Mouse (Mus musculus) spleen, postnatal 4 days (tissue): ENCODE measurements around the gene Tubg2.

Source experiments
- DNase-seq, 2 experiments: peaks; one replicate each; pipeline ENCODE4 v3.0.0; 2022; ENCODE audit warnings: low spot score in 2 of 2

The Tubg2 gene

DNA sequence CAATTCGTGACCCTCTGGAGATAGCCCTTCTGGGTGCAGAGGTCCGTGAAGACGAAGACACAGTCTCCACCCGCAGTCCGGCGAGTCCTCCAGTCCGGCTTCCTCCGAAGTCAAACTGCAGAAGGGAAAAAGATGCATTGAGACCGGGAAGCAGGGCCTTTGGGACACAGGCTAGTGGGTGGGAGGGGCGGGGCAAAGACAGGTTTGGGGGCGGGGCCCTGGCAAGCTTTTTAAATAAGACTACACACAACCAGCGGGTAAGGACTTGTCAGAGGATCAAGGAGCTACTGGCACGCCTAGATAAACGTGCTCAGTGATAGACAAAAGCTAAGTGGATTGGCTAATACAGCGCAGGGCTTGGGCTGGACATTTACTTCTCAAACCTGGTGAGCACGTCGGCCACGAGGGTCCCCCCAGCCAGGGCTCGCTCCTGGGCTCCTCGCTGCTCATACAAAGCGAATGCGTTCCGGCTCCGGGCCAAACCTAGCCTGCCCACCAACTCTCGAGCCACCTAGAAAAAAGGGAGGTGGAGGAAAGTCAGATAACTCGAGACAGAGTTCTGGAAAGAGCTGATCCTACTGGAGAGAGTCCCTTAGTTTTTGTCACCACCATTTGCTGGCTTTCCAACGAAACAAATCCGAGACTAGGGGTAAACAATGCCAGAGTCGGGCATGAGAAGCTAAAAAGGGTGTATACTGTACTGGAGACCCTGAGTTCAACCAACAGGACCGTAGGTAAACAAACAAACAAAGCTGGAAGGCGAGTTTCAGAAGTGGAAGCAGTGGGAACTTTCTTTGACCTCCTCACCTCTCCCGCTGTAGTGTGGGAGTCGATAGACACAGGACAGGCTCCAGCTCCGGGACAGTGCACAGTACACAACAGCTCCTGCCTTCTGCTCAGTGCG, 9.2 kb downstream of the Tubg2 start:
- no peak for DNase-seq

DNA sequence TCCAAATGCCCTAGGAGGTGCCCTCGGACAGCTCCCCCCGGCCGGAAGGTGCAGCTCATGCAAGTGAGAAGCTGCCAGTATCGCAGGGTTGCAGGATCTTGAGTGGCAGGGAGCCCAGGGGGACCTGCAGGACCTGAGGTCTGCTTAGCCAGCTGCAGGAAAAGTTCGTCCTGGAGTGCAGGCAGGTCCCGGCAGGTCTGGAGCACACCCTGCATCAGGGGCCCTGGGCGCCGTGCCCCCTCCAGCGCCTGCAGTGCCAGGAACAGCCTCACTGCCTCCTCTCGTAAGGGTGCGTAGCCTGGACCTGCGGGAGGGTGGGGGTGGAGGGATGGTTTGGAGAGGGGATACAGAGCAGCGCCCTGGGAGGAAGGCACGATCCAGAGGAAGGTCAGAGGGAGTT, 10.7 kb downstream of the Tubg2 start:
- no peak for DNase-seq

DNA sequence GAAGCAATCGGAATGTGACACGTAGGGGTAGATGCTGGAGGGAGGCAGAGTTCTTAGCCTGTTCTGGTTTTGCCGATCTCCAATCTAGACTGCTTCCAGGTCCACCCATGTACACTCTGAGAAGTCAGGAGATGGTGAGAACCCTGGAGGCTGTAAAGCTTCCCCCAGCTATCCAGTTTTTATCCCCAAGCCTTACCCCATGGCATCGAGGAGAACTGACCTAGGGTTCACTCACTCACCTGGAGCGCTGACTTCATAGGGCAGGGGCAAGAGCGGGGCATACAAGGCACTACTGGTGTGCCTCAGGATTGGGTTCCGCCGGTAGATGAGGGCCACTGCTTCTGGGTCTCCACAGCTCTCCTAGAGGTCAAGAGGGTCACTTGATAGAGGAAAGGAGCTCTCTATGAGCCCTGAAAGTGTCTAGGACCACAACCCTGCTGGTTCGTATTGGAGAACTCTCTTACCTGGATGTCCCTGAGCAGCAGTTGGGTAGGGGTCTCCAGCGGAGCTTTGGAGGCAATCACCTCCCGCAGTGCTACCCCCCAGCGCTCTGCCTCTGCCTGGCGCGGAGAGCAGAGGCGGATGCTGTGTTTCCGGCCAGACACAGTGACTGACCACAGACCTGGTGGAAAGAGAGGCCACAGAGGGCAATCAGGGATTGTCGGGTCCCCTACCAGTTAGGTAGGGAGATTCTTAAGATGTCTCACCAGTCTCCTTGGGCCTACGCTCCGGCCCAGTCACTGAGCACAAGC, 11.7 kb downstream of the Tubg2 start:
- DNase-seq: peak in 1 of 2 experiments; percentile 58

DNA sequence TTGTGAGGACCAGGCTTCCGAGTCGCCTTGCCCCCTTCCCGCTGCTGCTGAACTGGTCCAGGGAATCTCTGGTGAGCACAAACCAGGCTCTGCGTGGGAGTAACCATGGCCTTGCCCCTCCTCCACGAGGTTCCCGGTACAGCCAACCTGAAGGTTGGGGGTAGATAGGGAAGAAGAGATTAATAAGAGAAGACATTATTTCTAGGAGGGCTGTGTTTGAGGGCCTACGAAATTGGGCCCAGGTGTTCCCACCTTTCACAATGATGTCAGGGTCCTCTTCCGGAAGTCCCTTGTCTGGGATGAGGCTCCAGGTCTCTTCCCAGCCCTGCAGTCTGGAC, 12.2 kb downstream of the Tubg2 start:
- no peak for DNase-seq

DNA sequence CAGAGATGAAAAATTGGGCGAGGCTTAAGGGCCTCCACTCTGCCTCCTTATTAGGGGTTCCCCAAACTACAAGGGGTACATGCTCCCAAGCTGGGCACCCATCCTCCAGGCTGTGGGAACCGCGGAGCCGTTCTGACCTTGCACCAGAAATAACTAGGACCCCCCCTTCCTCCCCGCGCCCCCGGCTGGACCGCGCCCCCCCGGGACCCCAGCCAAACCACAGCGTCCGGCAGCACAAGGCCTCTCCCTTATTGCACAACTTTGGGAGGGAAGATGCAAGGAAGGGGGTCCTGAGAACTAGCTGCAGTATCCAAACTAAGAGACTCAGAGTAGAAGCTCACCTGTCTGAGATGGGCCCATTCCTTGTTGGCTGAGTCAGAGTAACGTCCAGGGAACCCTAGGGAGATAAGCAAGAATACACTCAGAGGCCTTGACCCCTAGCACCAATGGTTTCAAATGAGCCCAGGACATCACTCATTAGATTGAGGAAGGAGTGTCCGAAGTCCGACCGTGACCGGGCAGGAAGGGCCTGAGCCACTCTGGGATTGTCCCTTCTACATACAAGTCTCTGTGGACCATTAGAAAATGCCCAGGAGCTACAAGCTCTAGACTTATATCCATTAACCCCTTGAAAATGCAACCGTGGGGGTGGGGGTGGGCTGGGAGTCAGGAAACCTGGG, 12.7 kb downstream of the Tubg2 start:
- DNase-seq: peak in 1 of 2 experiments; percentile 63

DNA sequence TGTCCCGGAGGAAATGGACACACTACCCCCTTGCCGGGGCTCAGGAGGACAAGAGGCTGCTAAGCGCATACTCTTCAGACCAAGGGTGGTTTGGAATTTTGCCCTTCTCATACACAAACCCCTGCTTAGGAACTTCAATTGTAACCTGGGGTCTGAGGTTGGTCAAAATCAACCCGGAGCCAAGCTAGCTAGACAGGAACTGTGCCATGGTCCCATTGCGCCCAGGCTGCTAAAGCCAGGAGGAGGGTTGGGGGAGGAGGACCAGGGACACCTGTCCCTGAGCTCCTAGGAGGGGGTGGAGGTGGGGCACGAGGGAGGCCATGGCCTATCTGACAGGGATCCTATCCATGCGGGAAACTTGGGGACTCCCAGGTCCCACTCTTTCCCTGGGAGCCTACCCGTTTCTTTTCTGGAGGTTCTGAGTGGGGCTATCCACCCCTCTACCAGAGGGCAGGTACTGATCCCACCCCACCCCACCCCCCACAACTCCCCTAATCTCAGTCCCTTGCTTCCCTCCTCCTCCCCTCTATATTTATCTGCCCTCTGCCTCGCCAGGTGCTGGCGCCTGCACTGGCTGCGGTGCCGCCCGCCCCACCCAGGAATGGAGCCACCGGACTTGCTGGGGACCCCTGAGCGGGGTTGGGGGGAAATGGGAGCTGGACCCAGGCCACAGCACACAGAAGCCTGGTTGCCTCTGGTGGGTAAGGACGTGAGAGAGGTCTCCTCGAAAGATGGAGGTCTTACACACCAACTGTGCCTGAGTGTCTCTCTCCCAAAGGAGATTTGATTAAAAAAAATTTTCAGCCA, 13.8 kb downstream of the Tubg2 start:
- peak in 1 of 2 experiments; percentile 59 for DNase-seq

DNA sequence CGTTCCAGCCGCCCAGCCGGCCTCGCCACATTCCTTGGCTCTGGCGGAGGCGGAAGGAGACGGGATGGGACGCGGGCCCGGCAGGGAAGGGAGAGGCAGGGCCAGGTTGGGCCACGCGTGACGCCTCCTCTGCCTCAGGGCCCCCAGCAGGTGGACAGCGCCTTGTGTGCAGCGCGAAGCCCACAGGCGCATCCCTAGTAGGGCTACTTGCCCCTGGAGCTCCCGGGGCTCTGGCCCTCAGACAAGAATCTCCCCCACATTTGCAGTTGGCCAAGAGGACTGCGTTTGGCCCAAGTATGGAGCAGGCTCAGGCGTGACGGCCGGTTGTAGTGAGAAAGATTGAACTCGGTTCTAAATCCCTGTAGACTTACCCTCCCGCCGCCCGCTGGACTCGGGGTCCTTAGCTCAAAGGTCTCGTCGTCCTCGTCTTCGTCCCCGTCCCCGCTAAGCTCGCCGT, 14.7 kb downstream of the Tubg2 start, which contains the start of gene Cntnap1:
TSS of gene Cntnap1 (plus strand) at position 170 of the 457 bp plus-strand sequence.
- DNase-seq: peak in 1 of 2 experiments; percentile 71

DNA sequence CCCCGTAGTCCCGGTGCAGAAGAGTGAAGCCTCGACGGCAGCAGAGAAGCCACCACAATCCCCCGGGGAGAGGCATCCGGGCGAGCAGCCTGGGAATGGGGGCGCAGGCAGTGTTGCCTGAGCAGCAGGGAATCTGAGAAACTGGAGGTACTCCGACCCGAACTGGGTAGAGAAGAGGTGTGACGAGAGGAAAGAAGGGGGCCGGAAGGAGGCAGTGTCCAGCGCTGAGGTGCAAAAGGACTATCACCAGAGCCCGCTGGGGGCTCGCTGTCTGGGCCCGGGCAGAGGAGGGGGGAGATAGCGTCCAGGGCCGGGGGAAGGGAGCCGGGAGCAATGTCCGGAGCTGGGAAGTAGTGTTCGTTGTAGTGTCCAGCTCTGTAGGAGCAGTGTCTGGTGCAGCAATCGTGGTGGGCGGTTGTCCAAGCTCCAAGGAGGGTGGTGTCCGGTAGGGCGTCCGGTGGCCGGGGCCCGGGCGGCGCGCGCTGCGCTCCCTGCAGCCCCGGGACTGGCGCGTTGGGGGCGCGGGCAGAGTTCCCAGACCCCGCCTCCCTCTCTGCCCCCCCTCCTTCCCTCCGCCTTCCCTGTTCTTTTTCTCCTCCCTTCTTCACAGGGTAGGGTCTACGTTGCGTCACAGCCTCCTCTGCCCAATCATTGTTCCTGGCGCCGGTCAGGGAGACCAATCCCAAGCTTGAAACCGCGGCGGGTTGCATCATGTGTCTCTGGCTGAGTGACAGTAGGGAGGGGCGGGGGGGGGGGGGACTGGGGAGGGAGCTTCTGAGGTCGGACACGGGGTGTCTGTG, 15.3 kb downstream of the Tubg2 start, which contains the start of gene Plekhh3:
TSS of gene Plekhh3 (minus strand) at position 541 of the 800 bp plus-strand sequence.
- peak; percentile 79 to 84 for DNase-seq

DNA sequence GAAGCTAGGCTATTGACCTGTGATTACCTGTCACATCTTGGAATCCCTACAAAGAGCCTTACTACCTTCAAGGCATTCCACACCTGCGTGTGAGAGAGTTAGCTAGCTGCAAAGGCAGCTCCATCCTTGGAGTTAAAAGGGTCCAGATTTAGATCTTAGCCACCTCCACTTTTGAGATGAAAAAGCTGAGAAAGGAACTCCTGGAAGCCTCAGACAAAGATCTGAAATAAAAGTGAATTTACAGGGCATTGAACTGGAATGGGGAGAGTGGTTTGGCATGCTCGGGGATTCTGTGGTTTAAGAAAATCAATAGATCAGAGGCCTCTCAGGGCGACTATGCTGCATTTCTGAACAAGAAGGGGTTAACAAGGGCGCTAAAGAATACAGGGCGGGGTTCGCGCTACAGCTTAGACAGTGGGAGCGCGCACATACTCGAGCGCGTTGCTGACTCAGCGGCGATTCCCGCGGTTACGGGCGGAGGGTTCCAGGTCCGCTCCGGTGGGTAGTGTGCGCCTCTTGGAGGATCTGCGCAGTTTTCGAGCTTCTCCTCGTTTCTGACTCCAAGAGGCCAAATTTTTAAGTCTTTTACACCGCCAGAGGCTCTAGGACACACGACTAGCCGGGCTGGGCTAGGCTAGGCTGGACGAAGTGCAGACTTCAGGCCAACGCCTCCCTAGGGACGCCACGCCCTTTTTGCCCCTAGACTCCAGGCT, 16.2 kb downstream of the Tubg2 start:
- DNase-seq: no peak

DNA sequence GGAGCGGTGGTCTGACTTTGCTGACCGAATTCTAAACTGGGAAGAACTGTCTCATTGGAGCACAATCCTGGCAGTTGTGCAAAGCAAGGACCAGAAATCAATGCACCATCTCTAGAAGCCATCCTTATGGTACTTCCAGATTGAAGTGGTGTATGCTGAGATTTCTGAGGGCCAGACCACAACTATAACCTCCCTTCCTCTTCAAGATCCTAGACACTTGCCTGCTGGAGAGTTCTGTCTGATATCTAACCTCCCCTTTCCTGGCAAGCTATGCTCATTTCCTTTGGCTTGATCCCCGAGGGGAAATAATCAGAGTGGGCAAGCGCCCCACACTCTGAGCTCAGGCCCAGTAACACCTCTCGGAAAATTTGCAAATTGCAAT, 16.7 kb downstream of the Tubg2 start:
- DNase-seq: no peak

DNA sequence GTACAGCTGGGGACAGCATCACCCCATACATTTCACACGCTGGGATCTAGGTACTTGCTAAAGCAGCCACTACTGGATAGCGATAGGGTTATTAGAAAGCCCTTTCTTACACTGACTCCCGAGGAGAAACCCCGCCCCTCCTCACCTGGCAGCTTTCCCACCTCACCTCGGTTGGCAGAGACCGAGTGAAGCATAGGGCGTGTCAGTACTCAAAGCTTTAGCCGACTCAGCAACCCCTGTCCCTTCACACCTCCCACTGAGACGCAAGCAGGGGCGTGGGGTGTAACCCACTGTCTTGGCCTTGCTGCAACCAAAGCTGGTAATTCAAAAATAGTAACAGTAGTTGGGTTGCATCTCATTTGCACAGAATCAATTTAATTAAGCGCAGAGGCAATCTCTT, 17.4 kb downstream of the Tubg2 start:
- DNase-seq: no peak

DNA sequence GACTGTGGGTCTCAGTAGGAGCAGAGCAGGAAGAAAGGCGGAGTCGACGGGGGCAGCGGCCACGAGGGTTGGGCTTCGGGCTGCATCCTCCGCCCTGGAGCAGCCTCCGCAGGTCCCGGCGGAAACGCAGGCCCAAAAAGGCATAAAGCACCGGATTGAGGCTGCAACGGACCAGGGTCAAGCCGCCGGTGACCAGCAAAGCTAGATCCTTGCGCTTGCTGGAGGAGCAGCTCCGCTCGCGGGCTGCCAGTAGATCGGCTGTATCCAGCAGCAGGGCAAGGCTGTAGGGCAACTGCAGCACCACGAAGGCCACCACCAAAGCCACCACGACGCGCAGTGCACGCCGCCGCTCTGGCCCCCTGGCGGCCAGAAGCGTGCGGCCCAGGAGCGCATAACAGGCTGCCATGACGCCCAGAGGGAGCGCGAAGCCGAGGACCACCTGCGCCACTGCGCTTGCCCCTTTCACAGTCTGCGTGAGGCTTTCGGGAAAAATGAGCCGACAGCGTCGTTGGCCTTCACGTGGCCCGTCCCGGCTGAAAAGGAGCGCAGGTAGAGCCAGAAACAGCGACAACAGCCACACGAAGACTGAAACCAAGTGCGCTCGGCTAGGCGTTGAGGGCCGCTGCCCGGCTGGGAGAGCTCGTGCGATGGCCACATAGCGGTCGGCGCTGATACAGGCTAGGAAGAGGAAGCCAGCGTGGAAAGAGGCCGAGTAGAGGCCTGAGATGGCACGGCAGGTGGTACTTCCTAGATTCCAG, 18.1 kb downstream of the Tubg2 start:
- DNase-seq: peak; percentile 71 to 87

DNA sequence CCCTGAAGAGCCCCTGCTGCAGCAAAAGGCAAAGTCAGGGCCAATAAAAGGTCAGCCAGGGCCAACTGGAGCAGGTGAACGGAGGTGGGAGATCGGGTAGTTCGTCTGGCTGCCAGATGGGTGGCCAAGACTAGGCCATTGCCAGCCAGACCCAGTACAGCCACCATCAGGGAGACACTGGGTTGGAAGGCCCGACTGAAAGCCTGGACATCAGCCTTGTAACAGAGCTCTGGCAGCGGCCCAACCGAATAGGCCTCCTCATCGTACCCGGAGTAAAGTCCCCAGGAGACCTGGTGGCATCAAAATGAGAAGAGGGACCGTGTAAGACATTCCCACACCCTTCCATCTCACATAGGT, 18.7 kb downstream of the Tubg2 start:
- no peak for DNase-seq

DNA sequence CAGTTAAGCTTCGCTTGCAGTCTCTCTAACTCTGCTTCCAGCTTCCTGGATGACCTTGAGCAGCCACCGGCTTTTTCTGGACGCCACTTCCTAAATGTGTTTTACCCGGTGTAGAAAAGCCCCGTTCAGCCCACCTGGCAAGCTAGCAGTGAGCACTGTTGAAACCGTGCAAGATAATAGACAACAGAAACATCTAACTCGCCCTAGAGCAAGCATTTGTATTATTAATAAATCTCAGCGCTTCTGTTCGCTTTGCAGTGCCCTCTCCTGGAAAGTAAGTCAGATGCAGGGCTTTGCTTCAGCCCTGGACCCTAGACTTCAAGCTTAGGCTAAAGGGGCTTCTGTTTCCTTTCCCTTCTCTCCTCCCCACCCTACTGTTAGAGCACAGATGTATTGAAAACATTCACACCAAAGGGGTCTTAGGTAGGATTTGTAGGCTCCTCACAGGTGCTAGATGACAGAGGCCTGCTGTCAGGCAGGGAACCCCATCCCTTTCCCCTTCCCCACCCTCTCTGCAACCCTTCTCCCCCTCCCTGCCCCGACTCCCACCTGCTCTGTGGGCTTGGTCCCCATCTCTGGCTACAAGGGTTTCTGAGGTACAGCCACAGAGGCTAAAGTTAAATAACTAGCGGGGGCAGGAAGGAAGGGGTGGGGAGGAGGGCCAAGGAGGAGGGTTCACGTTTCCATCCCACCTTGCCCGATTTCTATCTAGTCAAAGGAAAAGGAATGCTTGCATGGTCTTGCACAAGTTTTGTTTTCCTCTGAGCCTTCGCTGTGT, 19.3 kb downstream of the Tubg2 start, which contains the start of gene Ccr10:
TSS of gene Ccr10 (minus strand) at position 593 of the 778 bp plus-strand sequence.
- no peak for DNase-seq

DNA sequence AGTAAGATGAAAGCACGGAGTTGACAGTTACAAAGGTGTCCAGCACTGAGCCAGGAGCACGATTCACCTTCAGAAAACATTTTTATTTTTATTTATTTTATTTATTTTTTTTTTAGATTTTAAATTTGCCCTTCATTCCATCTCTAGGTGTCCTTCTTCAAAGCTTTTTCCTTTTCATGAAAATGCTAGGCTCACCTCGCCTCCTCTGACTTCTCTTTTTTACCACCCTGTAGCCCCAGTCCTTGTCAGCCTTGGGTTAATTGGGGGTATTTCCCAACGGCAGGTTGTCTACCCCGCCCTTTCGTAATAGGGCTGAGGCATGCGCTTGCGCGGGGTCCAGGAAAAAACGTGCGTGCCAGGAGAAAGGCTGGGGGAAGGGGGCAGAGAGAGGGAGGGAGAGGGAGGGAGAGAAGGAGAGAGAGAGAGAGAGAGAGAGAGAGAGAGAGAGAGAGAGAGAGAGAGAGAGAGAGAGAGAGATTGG, 20.0 kb downstream of the Tubg2 start:
- no peak for DNase-seq

DNA sequence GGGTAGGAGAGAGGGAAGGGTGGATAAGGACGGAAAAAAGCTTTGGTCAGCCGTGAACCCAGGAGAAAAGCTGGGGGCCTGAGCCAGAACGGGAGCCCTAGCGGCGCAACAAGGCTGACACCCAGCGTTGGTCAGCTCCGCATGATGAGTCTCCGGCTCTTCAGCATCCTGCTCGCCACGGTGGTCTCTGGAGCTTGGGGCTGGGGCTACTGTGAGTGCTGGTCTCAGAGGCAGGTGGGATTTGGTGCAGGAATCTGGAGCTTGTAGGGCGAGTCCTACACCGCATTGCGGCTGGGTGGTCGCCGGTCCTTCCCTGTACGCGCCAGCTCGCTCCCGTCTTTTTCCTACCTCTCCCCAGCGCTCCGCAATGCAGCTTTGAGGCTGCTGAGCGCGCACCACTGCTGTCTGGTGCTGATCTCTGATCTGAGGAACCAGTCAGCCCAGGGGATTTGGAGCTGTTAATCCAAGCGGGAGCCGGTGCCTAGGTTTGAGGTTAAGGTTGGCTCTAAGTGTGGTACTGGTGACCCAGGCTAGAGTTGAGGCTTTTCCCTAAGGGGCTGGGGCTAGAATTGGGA, 20.5 kb downstream of the Tubg2 start:
- no peak for DNase-seq

DNA sequence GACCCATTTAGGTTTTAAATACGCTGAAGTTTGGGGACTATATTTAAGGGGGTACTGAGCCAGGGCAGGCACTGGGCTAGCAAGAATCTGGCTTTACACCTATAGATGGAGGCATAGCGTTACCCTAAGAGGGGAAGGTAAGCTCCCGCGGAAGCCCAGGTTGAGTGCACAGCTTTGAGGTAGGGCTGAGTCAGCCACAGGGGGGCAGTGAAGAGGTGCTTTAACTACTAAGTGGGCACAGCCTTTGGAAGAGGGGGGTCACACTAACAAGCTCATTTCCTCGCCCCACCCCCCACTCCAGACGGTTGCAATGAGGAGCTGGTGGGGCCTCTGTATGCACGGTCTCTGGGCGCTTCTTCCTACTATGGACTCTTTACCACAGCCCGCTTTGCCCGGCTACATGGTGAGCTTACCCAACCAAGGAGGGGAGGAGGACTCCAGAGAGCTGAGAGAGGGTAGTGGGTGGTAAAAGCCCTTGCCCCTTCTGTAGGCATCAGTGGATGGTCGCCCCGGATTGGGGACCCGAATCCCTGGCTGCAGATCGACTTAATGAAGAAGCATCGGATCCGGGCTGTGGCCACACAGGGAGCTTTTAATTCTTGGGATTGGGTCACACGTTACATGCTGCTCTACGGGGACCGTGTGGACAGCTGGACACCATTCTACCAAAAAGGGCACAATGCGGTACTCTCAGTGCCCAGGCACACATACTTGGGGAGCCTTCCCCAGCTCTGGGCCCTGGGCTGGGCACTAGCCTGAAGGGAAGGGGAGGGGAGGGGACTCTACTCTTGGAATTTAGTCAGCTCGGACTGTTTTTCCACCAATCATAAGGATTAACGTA, 21.4 kb downstream of the Tubg2 start:
- peak; percentile 60 to 84 for DNase-seq
